Mouse (Mus musculus): ENCODE measurements around the gene Morn1.

The Morn1 gene

DNA sequence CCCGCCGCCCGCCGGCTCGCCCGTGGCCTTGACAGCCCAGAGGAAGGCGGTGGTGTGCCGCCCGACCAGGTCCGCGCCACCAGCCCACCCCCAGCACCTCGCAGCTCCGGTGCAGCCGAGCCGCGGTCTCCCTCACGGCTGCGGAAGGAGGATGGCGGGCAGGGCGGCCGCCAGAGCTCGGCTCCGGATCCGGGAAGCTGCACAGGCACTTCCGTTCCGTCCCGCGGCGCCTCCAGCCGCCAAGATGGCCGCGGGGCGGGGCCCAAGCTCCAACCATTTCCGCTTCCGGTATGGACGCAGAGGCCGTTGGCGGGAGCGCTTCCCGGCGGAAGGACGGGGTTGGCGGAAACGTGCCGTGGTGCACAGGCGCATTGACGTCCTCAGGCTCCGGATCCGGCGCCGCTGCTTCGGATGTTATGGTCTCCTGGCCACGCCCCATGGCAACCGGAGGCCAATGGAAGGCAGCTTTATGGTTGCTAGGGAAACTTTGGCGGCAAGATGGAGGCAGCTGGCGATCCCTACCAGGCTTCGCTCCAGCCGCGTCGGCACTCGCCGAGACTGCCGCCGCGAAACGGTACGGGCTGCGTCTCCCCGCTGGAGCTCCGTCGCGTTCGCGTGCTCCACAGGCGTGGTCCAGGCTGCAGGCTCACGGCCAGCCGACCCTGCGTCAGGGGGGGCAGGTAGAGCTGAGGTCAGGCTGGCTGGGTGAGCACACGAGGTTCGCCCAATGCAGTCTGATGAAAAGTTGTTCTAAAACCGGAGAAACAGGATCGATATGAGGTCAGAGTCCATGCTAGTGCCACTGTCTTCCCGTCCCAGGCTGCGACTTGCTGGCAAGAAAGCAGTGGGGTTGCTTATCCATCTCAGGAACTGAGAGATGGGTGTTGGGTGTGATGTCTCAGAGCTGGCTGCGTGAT is at the start of gene Morn1, which contains the start of gene Rer1:
Gene Morn1, plus strand, starts transcription at position 470 of the 917 bp plus-strand sequence.
Gene Rer1, minus strand, starts transcription at position 275 of the 917 bp plus-strand sequence.
- DNase-seq (ENCODE audit: low read depth, low spot score): peak; percentile 100

DNA sequence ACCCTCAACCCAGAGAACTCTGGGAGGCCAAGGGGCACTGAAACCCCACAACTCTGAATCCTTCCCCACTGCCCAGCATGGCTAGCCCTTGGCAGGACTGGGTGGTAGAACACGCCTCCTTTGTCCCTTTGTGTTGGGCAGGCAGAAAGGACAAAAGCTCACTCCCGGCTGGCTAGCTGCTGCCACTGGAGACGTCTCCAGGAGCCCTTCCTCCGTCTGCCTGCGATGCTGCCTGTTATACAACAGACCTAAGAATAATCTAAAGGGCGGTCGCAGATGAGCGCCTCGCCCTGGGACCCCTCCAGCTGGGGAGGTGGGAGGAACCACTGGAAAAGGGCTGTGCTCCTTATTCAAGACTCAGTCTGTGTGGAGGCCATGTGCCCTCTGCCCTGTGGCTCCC is 46.2 kb upstream of the Morn1 start:
- DNase-seq (ENCODE audit: low read depth, low spot score): no peak

DNA sequence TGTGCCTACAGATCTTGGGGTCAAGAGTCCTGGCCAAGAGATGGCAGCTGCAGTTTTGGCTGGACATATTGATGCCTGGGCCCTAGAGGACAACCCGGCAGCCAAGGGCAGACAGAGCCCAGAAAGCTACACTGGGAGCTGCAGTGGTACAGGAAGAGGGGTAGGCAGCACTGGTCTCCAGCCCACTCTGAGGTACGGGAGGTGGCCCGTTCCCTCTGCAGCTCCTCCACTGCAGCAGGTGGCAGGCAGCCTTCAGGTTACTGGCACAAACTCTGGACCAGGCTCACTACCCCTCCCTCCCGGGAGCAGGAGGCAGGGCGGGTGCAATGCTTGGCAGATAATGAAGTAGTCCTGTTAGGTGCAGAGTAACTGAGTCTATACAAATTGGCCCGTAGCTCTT is 45.7 kb upstream of the Morn1 start:
- no peak for DNase-seq (ENCODE audit: low read depth, low spot score)

DNA sequence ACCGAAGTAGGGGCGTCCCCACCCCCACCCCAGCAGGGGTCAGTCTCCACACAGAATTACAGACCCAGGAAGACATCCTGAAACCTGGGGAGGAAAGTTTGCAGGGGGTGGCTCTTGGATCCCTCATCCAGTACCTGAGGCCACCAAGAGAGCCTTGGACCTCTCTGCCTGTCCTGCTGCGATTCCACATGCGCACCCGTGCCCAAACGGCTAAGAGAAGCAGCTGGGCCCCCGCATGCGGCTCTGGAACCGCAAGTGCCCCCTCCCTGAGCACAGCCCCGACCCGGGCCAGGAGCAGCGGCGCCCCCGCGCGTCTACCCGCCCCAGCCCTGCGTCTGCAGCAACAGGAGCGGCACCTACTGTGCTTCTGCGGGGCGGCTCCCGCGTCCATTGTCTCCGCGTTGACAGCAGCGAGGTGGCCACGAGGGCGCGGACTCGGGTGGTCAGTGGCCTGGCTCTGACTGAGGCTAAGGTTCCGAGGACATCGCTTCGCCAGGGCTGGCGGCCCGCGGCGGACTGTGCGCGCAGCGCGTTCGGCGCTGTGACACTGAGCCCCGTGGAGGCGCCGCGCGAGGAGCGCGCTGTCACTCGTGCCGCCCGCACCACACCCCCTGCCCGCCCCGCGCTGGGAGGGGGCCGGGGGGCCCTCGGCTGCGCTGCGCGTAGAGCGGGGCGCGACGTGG is 43.6 kb upstream of the Morn1 start:
- DNase-seq (ENCODE audit: low read depth, low spot score): no peak

DNA sequence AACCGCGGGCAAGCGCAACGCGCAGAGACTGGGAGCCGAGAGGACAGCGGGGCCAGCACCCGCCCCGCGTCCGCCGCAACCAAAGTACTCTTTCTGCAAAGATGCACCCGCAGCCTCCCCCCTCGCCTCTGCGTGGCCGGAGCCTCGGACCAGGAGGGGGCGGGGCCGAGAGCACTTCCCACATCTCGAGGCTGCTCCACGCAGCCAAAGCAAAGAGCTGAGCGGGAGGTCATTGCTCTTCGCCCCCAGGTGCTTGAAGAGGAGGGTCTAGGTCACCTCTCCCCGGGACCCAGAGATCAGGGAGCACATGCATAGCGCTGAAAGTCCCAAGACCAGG is 43.1 kb upstream of the Morn1 start:
- DNase-seq (ENCODE audit: low read depth, low spot score): no peak

DNA sequence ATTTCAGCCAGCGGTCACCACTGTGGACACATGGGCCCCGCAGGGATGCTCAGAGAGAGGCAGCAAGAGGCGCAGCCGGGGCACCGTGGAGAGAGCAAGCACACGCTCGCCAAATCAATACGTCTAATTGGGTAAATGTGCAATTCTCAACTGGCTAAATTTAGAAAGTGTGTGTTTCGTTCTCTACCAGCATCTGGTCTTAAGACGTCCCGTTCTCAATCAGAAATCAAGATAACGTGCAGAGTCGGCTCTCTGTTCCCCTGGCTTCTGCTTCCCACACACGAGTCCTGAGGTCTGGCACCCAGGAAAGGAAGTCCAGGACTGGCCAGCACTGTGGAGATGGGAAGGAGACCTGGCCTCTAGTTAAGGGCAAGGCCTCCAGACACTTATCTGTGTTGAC is 39.7 kb upstream of the Morn1 start:
- no peak for DNase-seq (ENCODE audit: low read depth, low spot score)

DNA sequence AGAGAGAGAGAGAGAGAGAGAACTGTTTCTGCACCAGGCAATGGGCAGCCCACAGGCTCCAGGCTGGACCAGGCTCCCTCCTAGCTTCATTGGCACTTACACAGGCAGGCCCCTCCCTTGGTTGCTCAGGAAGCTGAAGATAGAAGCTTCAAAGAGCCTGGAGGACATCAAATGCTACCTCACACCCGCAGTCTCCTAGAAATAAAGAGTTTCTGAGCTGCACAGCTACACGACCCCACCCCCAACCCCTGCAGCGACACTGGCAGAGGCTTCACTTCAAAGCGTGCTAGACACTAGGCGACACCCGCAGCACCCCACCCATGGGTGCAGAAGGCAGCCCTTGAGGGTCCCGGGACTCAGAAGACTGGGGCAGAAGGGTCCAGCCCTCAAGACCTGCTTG is 36.3 kb upstream of the Morn1 start:
- no peak for DNase-seq (ENCODE audit: low read depth, low spot score)

DNA sequence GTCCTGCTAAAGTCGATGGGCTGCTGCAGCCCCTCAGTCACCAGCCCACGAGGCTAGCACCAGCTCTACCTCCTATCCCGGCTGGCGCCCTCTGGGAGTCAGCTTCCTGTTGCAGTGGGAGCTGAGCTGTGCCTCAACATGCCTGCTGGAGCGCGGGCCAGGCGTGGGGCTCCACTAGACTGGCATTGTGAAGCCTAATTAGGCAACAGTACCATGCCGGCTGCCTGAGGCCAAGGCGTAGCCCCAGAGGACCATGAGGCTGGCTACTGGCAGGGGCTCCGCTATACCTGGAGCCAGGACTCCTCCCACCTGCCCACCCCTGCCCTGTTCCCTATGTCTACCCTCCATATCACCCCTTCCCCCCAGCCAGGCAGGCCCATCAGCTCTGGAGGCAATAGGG is 29.7 kb upstream of the Morn1 start, which contains the start of gene Plch2:
Gene Plch2, minus strand, starts transcription at position 61 of the 400 bp plus-strand sequence.
- DNase-seq (ENCODE audit: low read depth, low spot score): no peak

DNA sequence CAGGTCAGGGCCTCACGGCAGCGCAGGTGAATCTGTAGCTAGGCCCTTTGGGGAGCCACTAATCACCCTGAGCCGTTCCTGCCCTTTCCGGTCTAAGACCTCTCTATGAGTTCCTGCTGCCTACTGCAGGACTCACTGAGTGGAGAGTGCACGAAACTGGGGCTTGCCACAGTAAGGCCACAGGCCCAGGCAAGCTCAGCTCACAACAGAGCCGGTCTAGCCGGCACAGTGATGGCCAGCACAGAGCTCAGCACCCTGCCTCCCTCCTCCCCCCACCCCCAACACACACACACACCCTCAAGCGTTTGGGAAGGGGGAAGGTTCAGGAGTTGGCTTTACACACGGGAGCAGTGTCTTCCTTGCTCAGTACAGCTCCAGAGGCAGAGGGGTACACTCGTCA is 28.1 kb upstream of the Morn1 start:
- DNase-seq (ENCODE audit: low read depth, low spot score): no peak

DNA sequence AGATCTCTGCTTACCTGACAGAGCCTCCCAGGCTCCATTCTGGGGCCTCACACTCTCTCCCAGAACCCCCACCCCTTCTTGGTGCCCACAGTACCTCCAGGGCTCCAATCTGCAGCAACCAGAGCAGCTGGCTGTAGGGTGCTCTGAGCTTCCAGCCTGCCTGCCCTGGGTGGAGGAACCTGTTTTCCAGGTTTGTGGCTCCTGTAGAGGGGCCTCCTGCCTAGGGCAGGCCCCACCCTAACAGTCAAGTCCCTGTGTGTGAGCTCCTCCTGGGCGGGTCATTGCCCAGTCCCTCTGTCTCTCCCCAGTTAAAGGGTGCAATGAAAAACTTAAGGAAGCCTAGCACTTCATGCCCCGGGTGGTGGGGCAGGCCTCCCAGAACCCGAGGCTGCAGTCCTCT is 22.5 kb upstream of the Morn1 start:
- DNase-seq (ENCODE audit: low read depth, low spot score): peak; percentile 29

DNA sequence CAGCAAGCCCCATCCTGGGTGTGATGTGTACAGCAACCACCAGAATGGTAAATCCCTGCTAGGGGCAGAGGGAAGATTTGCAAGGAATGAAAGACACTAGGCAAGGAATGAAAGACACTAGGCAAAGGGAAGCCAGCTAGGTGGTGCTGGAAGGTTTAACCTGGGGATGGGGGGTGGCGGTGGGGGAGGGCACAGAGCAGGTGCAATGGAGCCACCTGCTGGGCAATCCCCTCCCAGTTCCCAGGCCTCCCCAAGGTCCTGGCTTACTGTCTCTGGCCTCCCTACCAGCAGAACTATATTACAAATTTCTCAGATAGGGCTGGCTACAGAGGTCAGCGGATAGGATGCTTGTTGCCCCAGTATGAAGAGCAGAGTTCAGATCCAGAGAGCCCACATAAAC is 21.9 kb upstream of the Morn1 start:
- no peak for DNase-seq (ENCODE audit: low read depth, low spot score)

DNA sequence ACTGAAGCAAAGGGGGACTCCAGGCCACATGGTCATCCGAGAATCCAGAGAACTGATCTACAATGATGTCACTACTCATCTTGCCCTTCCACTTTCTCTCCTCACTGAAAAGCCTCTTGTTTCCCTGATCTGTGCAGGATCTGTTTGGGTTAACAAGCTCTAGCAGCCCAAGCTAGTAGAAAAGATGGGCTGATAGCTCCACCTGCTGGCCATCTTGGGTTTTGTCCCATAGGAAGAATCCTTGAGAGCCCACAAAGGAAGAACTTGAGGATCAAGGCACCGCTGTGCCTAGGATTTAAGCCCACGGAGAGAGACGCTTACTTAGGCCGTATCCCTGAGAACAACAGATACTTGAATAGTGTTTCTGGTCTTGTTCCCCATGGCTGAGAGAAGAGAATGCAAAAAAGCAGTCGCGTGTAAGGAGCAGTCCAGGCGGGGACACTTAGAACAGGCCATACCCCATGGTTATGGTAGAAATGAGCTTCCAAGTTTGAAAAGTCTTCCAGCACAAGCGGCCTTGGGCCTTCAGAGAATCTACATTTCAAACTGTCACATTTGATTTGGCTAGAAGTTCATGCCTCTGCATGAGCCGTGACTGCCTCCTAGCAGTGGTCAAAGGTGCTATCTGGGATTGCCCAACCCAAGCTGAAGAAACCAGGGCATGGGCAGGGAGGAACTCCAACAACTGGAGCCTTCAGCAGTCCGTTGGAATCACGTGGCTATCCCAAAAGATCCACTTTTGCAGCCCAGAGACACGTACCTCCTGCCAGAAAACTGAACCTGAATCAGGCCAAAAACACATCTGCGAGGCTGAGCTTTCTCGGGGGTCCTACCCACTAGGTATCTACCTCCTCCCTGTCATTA is 20.2 kb upstream of the Morn1 start:
- DNase-seq (ENCODE audit: low read depth, low spot score): peak; percentile 96

DNA sequence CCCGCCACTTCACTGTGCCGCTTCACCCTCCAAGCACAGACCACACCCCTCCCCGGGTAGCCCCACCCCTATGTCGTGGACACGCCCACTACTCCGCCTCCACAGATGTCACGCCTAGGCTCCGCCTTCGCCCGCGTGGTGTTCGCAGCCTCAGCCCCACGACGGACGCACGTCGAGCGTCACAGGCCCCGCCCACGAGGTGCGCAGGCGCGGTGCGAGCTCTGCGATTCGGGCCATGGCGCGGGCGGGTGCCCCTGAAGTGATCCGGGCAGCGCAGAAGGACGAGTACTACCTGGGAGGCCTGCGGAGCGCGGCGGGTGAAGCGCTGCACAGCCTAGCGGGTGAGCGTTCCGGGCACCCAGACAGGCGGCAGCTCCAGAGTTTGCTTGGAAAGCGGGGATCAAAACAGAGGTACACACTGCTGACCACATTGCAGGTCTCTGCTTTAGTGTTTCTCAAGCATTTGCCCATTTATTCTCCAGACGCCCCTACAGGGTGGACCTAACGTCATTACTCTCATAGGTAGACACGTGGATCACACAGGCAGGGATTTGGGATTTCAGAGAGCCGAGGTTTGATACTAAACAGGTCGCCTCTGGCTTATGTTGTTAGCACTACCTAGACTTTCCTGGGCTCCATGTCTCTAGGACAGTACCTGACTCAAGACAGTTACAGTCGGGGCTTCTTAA is 19.4 kb upstream of the Morn1 start, which contains the start of gene Pex10:
Gene Pex10, plus strand, starts transcription at position 183 of the 689 bp plus-strand sequence.
- DNase-seq (ENCODE audit: low read depth, low spot score): peak; percentile 97

DNA sequence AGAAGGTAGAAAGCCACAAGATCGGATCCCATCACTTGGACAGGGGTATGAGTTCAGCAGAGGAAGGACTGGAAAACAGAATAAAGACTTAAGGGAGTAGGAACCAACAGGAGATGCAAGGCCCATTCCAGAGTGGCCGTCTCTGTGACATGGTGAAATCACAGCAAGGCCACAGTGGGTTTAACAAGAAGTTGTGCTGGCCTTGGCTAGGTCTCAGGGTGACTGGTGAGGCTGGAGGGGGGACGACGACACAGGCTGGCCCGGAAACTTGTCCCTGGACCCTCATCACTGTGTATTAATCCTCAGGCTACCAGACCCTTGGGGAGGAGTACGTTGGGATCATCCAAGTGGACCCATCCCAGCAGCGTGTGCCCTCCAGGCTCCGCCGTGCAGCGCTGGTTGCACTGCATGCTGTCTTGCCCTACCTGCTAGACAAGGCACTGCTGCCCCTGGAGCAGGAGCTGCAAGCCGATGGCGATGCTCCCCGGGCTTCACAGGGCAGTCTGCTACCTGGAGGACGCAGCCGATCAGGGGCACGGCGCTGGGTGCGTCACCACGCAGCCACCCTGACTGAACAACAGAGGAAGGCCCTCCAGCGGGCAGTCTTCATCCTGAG is 17.9 kb upstream of the Morn1 start:
- DNase-seq (ENCODE audit: low read depth, low spot score): no peak

DNA sequence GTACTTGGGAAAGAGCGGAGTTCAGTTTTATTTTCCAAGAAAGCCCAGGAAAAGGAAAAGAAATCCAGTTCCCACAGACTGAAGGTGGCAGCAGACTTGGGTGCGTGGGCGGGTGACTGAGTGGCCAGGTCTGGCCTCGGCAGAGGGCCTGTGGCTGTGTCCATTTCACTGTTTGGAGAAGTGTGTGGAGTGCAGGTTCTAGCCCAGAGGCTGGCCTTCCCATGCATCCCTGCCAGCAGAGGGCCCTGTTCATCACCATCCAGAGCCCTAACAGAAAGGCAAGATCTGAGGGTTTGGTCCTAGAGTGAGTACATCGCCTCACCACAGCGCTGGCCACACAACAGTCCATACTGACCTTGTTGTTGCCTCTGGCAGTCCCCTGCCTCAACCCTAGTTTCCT is 17.2 kb upstream of the Morn1 start:
- no peak for DNase-seq (ENCODE audit: low read depth, low spot score)

DNA sequence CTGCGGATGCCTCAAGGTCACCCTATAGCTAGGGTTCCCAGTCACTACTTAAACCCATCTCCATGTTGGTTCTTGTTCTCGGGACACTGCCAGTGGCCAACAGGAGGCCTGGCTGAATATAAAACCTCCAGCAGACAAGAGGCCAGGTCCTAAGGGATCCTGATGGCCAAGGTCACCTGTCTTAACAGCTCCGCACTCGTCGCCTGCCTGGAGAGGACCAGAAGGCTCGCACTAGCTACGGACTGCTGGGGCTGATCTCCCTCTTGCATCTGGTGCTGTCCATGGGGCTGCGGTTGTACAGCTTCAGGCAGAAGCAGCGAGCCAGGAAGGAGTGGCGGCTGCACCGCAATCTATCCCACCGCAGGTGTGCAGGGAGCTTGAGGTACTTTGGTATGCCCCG is 16.2 kb upstream of the Morn1 start:
- no peak for DNase-seq (ENCODE audit: low read depth, low spot score)

DNA sequence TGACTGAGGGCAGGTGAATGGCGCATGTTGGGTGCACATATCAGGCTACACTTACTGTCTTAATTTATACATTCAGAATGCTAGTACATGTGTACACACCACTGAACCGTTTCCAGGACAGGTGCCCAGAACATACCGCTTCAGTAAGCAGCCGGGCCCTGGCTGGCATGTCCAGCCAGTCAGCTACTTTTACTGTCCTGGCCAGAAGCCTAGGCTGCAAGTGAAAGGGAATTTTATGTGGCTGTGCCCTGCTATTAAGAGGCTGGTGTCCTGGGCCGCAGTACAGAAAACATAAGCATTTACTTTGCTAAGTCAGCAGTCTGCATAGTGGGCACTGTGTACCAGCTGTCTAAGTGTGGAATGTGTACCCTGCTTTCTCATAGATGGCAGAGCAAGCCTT is 15.5 kb upstream of the Morn1 start:
- no peak for DNase-seq (ENCODE audit: low read depth, low spot score)

DNA sequence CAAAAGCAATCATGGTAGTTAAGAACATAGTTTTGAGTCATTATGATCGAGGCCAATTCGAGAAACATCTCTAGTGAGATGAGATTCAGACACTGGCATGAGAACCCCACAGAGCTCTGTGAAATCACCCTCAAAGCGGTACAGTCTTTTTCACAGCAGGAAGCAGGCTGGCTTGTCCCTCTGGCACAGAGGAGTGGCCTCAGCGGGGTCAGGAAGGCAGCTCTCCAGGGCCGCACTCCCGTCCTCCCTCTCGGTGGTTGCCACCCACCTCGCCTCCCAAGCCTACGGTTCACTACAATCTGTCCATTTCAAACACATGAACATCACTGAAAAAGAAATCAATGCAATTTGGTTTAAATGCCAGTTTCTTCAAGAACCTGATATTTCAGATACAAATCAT is 12.0 kb upstream of the Morn1 start:
- DNase-seq (ENCODE audit: low read depth, low spot score): no peak

DNA sequence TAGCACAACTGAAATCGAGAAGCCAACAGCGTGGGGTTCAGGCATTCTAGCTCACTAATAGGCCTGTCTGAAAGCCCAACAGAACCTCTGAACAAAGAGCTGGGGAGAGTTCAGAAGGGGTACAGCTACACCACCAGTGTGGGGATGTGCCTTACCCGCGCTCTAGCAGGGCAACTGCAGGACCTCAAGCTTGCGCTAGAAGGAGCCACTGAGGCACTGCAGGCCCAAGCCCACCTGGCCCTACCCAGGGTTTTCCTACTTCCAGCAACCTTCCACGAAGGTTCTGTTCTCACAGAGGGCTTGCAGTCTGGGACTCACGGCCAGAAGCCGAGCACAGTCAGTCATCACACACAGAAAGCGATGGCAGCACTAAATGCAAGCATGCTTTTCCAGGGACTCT is 11.2 kb upstream of the Morn1 start:
- no peak for DNase-seq (ENCODE audit: low read depth, low spot score)

DNA sequence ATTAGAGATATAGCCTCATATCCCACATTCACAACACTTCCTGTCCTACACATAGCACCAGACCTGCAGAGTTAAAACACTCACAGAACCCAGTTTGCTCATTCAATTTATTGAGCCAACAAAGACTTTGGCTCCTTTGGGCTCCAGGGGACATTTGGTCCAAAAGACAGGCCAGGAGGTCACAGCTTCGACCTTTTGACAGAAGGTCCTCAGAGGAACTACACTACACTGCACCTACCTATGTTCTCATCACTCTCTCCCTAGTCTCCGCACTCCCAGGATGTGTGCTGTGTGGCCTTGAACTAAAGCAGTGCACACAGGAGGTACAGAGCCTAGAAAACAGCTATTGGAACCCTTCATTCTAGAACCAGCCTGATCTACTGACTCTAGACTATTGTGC is 10.6 kb upstream of the Morn1 start:
- DNase-seq (ENCODE audit: low read depth, low spot score): no peak

DNA sequence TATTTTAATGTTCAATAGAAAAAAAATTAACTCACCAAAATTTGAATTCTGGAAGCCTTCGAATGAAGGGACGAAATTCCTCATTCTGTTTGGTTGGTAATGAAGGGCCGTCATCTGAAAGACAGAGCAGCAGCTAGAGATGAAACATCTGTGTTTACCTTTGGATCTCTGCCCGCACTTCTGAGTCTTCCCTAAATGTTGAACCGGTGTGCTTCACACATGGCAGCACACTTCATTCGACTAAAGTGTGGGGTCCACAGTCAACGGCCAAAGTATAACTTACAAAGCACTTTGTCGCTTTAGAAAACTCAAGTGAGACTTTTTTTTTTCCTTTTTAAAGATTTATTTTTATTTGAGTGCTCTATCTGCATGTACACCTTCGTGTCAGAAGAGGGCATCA is 9.7 kb upstream of the Morn1 start:
- no peak for DNase-seq (ENCODE audit: low read depth, low spot score)
